Mouse (Mus musculus) layer of hippocampus, adult 6 months (tissue): ENCODE results near the gene Grasp. TPM values are rescaled to one million over a fixed set of nuclear protein-coding genes. Genes with fewer than 3 reads are reported as not detected.

Source experiments
- long read RNA-seq, 2 experiments: library from polyadenylated mRNA; unstranded; transcript quantifications; one replicate each; pipeline ENCODE4 v2.0.0; 2019 to 2020
- microRNA-seq: library from miRNA; unstranded; fragments of <30 nt; microRNA quantifications from one replicate; pipeline ENCODE4 v1.2.0, GENCODE M21; 2020
- polyA plus RNA-seq: library from polyadenylated mRNA; unstranded; fragments of <200 nt; fragmentation: Nextera tagmentation; gene quantifications from 2 replicates; pipeline ENCODE4 v1.2.3, GENCODE M21; 2021

The Grasp gene
- polyA plus RNA-seq: 17.1 and 23.8 TPM in 2 replicates
- long read RNA-seq, experiment 1, transcript Grasp-201 (8 exons, 2,033 nt): major isoform, 65 of 72 reads
- long read RNA-seq, experiment 1, partial matches to known transcripts: 1 of 72 reads
- long read RNA-seq, experiment 1, other reads (novel, unspliced or antisense): 6 of 72 reads
- long read RNA-seq, experiment 2, transcript Grasp-201 (8 exons, 2,033 nt): major isoform, 333 of 348 reads
- long read RNA-seq, experiment 2, partial matches to known transcripts: 2 of 348 reads
- long read RNA-seq, experiment 2, other reads (novel, unspliced or antisense): 13 of 348 reads

GRCm38 (mm10) chr15:101224006-101224906, at the start of gene Grasp:
TSS of gene Grasp (plus strand) at chr15:101224188.

GRCm38 (mm10) chr15:101253886-101254795, 30.2 kb downstream of the Grasp start, which contains the start of gene Nr4a1:
TSS of gene Nr4a1 (plus strand) at chr15:101254269.

Small RNA genes within 50 kb of the gene (microRNA-seq; reads per million reads assigned to microRNA genes)
- 1.9 reads per million for gene Mir6962

Other genes starting within 250 kb of the Grasp start
- gene Gm47841, start 176.8 kb upstream of the Grasp start, polyA plus RNA-seq: not detected in 2 replicates
- 0.06 TPM in 1 of 2 replicates, not detected in the other for gene Fignl2, start 145.6 kb upstream of the Grasp start, polyA plus RNA-seq
- not detected in 2 replicates for gene Ankrd33, start 108.4 kb upstream of the Grasp start, polyA plus RNA-seq
- 5.1 and 5.8 TPM in 2 replicates for gene Acvrl1, start 95.7 kb upstream of the Grasp start, polyA plus RNA-seq
- 4.7 and 5.2 TPM in 2 replicates for gene Acvr1b, start 50.1 kb upstream of the Grasp start, polyA plus RNA-seq
- gene Nr4a1, start 30.1 kb downstream of the Grasp start, polyA plus RNA-seq: 32.4 and 56.3 TPM in 2 replicates
- 78.2 and 82.9 TPM in 2 replicates for gene Atg101, start 60.1 kb downstream of the Grasp start, polyA plus RNA-seq
- 0.36 TPM in 2 replicates for gene 6030408B16Rik, start 69.0 kb downstream of the Grasp start, polyA plus RNA-seq
- 0.18 TPM in 1 of 2 replicates, not detected in the other for gene Krt80, start 146.0 kb downstream of the Grasp start, polyA plus RNA-seq
- 0.04 and 0.23 TPM in 2 replicates for gene Krt7, start 186.9 kb downstream of the Grasp start, polyA plus RNA-seq
- 0.18 and 0.29 TPM in 2 replicates for gene Krt87, start 214.6 kb downstream of the Grasp start, polyA plus RNA-seq
- gene Krt88, start 223.6 kb downstream of the Grasp start, polyA plus RNA-seq: not detected in 2 replicates
- gene Krt81, start 239.6 kb downstream of the Grasp start, polyA plus RNA-seq: not detected in 2 replicates
- gene Krt86, start 249.3 kb downstream of the Grasp start, polyA plus RNA-seq: not detected in 2 replicates